Mouse (Mus musculus) small intestine, adult 2 months (tissue): Measurements from ENCODE around the gene Prkacb.

Source experiments
- CTCF ChIP-seq: fragments of 200-500 bp; IDR thresholded peaks from 2 replicates; pipeline ENCODE4 v1.5.1; 2012; ENCODE audit warnings: low read depth, mild to moderate bottlenecking, control low read depth, inconsistent platforms, low read length, moderate library complexity, mixed read lengths; ENCODE audit not compliant: insufficient replicate concordance, insufficient read length; ENCODE audit errors: extremely low read depth
- POLR2A ChIP-seq: fragments of 200-500 bp; IDR thresholded peaks from 2 replicates; pipeline ENCODE4 v1.6.1; 2012; ENCODE audit warnings: low read depth, mild to moderate bottlenecking, control low read depth, inconsistent platforms, low read length, moderate library complexity

DNA sequence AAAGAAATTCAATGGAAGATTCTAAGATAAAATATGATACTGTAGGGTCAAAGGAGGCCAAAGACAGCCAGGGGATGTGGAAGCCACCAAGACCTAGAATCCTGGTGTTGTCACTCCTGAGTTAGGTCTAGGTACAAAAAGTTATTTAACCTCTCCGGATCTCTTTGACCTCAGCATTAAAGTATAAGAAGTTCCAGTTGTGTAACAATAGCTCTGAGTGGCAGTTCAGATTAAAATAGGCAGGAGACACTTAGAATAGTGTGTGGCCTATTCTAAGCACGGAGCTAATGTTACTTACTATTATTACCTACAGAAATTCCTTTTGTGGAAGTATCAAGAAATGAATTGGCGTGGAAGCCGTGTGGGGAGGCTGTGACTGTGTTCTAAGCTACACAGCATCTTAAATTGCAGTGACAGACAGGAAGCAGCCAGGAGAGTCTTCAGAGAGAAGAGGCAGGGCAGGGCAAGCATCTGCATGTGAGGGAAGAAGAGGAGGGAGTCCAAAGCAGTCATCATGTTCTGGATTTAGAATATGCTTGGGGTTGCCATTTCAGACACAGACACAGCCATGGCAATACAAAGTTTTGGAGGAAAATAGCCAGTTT is 125.6 kb downstream of the Prkacb start:
- TF ChIP-seq CTCF = no peak
- TF ChIP-seq POLR2A = no peak
